Mouse (Mus musculus): Measurements from ENCODE around the gene 4430402I18Rik. TPM values are rescaled to one million over a fixed set of nuclear protein-coding genes. Genes with fewer than 3 reads are reported as not detected.

The 4430402I18Rik gene
- polyA plus RNA-seq (2017; shearing (Covaris generic)), result 0.37 TPM

DNA sequence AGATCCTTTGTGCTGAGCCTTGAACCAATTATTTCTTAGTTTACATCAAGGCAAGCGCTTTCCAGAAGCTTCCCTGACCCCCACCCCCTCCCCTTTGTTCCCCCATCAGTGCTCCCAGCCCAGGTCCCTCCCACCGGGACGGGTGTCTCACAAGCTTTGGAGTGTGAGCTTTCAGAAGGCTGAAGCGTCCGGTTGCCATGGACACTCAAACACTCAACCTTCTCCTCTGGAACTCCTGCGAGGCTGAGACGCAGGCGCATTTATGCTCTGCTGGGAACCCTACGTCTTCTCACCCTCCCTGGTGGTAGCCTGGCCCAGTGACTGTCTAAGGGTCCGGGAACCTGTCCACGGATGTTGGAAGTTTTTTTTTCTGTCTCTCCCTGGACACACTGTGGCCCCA lies at the start of gene 4430402I18Rik:
Gene 4430402I18Rik (minus strand): TSS at position 149 of the 400 bp plus-strand sequence.

DNA sequence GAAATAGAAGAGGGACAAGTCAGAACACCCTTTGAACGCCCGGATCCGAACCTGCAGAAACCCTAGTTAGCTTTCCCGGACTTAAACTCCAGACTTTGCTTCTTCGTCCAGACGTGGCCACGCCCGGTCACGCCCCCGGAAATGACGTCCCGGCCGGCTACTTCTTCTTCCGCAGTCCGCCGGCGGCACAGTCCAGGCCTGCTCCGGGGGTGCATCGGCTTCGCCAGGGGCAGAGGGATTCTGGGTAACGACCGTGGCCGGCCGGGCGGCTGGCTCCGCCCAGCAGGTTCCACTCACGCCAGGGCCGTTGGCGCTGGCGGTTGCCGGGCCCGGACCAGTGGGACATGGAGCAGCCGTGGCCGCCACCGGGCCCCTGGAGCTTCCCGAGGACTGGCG lies 22.6 kb upstream of the 4430402I18Rik start, which contains the start of gene Cdc37l1:
Gene Cdc37l1 (plus strand): TSS at position 159 of the 396 bp plus-strand sequence.

DNA sequence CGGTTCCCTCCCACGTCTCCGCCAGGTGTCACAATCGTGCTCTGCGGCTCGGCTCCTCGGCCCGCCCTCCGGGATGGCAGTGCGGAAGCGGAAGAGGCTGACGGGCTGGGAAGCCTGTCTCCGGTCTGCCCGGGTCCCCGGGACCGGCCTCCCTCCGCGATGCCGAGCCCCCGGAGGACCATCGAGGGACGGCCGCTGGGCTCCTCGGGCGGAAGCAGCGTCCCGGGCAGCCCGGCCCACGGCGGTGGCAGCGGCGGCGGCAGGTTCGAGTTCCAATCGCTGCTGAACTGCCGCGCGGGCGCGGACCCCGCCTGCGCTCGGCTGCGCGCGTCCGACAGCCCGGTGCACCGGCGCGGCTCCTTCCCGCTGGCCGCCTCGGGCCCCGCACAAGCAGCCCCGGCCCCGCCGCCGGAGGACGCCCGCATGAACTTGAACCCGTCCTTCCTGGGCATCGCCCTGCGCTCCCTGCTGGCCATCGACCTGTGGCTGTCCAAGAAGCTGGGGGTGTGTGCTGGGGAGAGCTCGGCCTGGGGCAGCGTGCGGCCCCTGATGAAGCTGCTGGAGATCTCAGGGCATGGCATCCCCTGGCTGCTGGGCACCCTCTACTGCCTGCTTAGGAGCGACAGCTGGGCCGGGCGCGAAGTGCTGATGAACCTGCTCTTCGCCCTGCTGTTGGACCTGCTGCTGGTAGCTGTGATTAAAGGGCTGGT lies 3.6 kb downstream of the 4430402I18Rik start, which contains the start of gene Plpp6:
Gene Plpp6 (plus strand): TSS at position 112 of the 710 bp plus-strand sequence.

Other genes starting within 250 kb of the 4430402I18Rik start
- 0.49 TPM for gene Slc1a1, start 132.8 kb downstream of the 4430402I18Rik start, polyA plus RNA-seq (2017; shearing (Covaris generic))
- 22.8 TPM for gene Plpp6, start 3.8 kb downstream of the 4430402I18Rik start, polyA plus RNA-seq (2017; shearing (Covaris generic))
- 55.3 TPM for gene Cdc37l1, start 22.6 kb upstream of the 4430402I18Rik start, polyA plus RNA-seq (2017; shearing (Covaris generic))
- gene Ak3, start 80.2 kb upstream of the 4430402I18Rik start, polyA plus RNA-seq (2017; shearing (Covaris generic)), result 18.6 TPM
- gene Rcl1, start 133.6 kb upstream of the 4430402I18Rik start, polyA plus RNA-seq (2017; shearing (Covaris generic)), result 79.9 TPM